Mouse (Mus musculus): ENCODE data around the gene Sox5.

Sox5 gene

GRCm38 (mm10) chr6:144773736-144774135 is 8.0 kb downstream of the Sox5 start:
- in situ Hi-C loops (cut with MboI; ENCODE audit: unreplicated experiment in 2 of 2) = no loop called here

- in situ Hi-C loops (cut with MboI; ENCODE audit: unreplicated experiment in 2 of 2) = no loop called here
These were observed 8.8 kb downstream of the Sox5 start for GRCm38 (mm10) chr6:144772985-144773384.

GRCm38 (mm10) chr6:144772175-144772918 is 9.4 kb downstream of the Sox5 start:
- in situ Hi-C loops (cut with MboI; ENCODE audit: unreplicated experiment in 2 of 2) = no loop called here

GRCm38 (mm10) chr6:144769060-144769459 is 12.7 kb downstream of the Sox5 start:
- in situ Hi-C loops (cut with MboI; ENCODE audit: unreplicated experiment in 2 of 2) = no loop called here

- in situ Hi-C loops (cut with MboI; ENCODE audit: unreplicated experiment in 2 of 2) = no loop called here
These were observed 19.9 kb downstream of the Sox5 start for GRCm38 (mm10) chr6:144761902-144762301.

- in situ Hi-C loops (cut with MboI; ENCODE audit: unreplicated experiment in 2 of 2) = no loop called here
These were observed 22.6 kb downstream of the Sox5 start for GRCm38 (mm10) chr6:144759193-144759592.

GRCm38 (mm10) chr6:144757414-144757813 is 24.4 kb downstream of the Sox5 start:
- in situ Hi-C loops (cut with MboI; ENCODE audit: unreplicated experiment in 2 of 2) = no loop called here

- in situ Hi-C loops (cut with MboI; ENCODE audit: unreplicated experiment in 2 of 2) = no loop called here
These were observed 25.3 kb downstream of the Sox5 start for GRCm38 (mm10) chr6:144756444-144756843.

- in situ Hi-C loops (cut with MboI; ENCODE audit: unreplicated experiment in 2 of 2) = no loop called here
These were observed 26.5 kb downstream of the Sox5 start for GRCm38 (mm10) chr6:144755304-144755703.

GRCm38 (mm10) chr6:144754366-144754765 is 27.4 kb downstream of the Sox5 start:
- in situ Hi-C loops (cut with MboI; ENCODE audit: unreplicated experiment in 2 of 2) = no loop called here

- in situ Hi-C loops (cut with MboI; ENCODE audit: unreplicated experiment in 2 of 2) = no loop called here
These were observed 27.8 kb downstream of the Sox5 start for GRCm38 (mm10) chr6:144753963-144754296.

GRCm38 (mm10) chr6:144753225-144753962 is 28.4 kb downstream of the Sox5 start:
- in situ Hi-C loops (cut with MboI; ENCODE audit: unreplicated experiment in 2 of 2) = no loop called here

GRCm38 (mm10) chr6:144751581-144751980 is 30.2 kb downstream of the Sox5 start:
- in situ Hi-C loops (cut with MboI; ENCODE audit: unreplicated experiment in 2 of 2) = no loop called here

- in situ Hi-C loops (cut with MboI; ENCODE audit: unreplicated experiment in 2 of 2) = no loop called here
These were observed 31.6 kb downstream of the Sox5 start for GRCm38 (mm10) chr6:144750197-144750596.

- in situ Hi-C loops (cut with MboI; ENCODE audit: unreplicated experiment in 2 of 2) = no loop called here
These were observed 35.3 kb downstream of the Sox5 start for GRCm38 (mm10) chr6:144746436-144746835.

- in situ Hi-C loops (cut with MboI; ENCODE audit: unreplicated experiment in 2 of 2) = no loop called here
These were observed 39.2 kb downstream of the Sox5 start for GRCm38 (mm10) chr6:144742559-144742958.

- in situ Hi-C loops (cut with MboI; ENCODE audit: unreplicated experiment in 2 of 2) = no loop called here
These were observed 40.6 kb downstream of the Sox5 start for GRCm38 (mm10) chr6:144741080-144741655.

- in situ Hi-C loops (cut with MboI; ENCODE audit: unreplicated experiment in 2 of 2) = no loop called here
These were observed 41.4 kb downstream of the Sox5 start for GRCm38 (mm10) chr6:144740343-144740742.

GRCm38 (mm10) chr6:144739753-144740152 is 42.0 kb downstream of the Sox5 start:
- in situ Hi-C loops (cut with MboI; ENCODE audit: unreplicated experiment in 2 of 2) = no loop called here

- in situ Hi-C loops (cut with MboI; ENCODE audit: unreplicated experiment in 2 of 2) = no loop called here
These were observed 44.0 kb downstream of the Sox5 start for GRCm38 (mm10) chr6:144737786-144738185.

- in situ Hi-C loops (cut with MboI; ENCODE audit: unreplicated experiment in 2 of 2) = no loop called here
These were observed 50.4 kb downstream of the Sox5 start for GRCm38 (mm10) chr6:144731251-144731970.
